Mouse (Mus musculus) cerebellum, postnatal 10 days (tissue): ENCODE measurements around the gene Scaper.

Source experiments
- DNase-seq, 2 experiments: peaks; one replicate each; pipeline ENCODE4 v3.0.0; 2021; ENCODE audit warnings: mixed read lengths in 2 of 2

Gene Scaper

DNA sequence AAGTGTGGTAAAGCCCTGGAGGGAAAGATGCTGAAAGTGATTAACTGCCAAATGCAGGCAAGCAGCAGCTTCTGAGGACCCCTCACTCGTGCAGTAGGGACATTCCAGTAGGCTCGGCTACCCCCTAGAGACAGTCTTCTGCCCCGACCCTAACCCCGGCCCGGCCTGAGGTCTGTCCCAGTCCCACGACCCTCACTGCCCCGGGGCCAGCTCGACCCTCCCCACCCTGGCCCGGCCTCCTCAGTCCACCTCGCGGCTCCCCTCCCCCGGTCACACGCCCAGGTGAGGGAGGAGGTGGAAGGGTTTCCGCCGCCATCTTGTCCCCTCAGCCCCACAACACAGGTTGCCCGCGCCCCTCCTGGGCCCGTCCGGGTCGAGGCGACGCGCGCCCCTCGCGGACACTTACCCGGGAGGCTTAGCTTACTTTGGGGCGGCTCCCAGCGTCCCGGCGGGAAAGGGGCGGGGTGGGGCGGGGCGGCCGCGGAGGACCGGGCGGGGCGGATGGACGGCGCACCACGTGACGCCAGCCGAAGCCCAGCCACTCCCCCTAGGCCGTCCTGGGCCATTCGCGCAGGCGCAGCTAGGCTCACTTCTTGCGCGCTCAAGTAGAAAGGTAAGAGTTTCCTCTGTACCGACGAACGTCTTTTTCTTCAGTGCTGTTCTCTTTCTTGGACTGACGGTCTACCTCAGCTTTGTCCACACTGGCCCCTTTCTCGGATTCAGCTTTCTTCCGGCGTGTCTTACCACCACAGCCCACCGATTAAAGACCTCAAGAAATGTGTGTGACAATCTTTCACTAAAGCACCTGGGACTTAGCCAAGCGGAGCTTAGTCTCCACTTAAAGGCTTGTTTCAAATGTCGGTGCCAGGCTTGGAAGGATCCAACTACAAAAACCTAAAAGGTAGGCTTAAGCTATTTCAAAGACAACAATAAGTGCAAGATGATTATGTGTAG lies at the start of gene Scaper:
Gene Scaper (minus strand): TSS at position 456 of the 954 bp plus-strand sequence.
- peak; percentile 94 to 96 for DNase-seq

DNA sequence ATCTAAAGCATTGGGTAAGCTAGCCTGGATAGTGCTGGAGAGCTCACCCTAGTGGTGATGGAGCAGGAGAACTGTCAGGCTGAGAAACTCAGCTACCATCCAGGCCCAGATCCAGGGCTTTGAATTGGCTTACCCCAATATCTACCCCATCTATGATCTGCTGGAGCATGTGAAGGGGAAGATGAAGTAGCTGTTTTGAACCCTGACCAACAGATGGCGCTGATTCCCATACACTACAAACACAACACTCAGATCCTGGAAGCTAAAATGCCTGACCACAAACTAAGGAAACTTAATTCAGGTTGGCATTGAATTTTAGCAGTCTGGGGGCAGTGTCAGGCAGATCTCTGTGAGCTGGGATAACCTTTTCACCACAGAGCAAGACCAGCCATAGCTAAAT lies 8.9 kb upstream of the Scaper start:
- peak; percentile 56 to 59 for DNase-seq

DNA sequence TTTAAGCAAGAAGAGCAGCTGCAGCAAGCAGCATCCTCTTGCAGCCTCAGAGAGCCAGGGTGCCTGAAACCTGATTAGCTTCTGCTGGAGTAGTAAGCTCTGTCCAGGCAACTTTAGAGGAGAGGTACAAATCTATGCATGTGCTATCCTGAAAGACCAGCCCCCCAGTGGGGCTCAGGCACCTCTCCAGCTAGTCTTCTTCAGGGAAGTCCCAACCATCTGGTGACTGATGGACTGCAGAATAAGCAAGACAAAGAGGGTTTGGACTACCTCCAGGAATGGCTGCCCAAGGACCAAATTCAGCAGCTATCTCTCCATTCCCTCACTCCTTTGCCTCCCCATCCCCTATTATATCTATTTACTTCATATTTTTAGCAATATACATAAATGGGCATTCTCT lies 3.4 kb upstream of the Scaper start:
- DNase-seq: peak; percentile 74 to 79

DNA sequence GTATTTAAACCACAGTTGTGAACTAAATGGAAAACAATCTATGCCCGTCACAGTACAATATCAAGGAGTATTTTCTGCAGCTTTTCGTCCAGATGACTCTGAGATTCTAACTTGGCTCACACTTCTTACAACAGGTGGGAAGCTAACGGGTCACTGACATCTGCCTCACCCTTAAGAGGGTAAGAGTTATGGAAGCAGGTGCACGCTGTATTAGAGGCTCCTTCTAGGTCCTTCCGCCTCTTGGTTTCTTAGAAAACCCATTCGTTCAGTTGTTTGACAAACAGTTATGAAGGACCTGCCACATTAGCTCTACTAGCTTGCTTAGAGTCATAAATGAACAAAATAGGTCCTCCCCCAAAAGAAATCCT lies 683 bp upstream of the Scaper start:
- peak; percentile 4 to 35 for DNase-seq

DNA sequence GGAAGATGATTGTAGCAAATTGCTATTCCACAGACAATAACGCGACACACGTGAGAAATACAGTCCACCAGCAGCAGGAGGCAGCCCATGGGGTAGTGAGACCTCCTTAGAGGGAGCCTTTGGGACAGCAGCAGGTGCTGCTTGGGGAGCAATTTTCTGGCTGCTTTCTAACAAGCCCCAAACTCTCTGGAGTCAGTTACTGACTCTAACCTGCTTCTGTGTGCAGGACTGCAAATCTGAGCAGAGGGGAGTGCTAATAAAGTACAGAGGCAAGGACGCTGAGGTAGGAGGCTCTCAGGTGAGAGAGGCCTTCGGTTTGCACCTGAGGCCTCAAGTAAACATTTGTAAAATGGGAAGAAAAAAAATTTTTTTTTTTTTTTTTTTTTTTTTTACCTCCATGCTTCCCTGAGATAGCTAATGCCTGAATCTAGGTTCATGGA lies 675 bp downstream of the Scaper start:
- DNase-seq: peak; percentile 20 to 38

DNA sequence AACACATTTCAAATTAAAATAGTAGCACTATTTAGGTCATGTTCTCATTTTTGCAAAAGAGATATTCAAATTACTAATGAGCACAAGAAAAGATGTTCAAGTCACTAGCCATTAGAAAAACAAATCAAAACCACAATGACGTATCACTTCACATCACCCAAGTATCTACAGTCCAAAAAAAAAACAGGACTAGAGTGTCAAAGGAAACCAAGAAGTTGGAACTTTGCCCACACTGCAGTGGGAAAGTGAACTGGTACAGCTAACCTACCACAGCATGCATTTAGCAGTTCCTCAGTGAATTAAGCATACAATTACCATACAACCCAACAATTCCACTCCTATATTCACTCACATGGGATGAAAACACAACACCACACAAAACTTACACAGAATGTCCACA lies 5.4 kb downstream of the Scaper start:
- DNase-seq: no peak

DNA sequence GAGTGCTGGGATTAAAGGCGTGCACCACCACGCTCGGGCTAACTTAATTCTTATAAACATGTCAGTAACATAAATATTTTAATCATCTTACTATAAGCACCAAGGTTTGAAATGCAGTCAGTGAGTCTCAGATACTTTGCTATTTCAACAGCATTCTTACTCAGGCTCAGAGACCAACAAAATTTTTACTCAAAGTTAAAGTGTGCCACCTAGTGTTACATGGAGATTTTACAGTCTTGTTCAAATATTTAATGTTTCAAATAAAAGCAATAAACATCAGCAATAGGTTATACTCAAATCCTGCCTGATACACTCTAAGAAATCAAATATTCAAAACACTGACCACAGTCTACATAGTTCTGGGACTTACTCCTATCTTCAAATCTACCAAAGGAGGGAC lies 19.3 kb downstream of the Scaper start:
- DNase-seq: peak in 1 of 2 experiments; percentile 60

DNA sequence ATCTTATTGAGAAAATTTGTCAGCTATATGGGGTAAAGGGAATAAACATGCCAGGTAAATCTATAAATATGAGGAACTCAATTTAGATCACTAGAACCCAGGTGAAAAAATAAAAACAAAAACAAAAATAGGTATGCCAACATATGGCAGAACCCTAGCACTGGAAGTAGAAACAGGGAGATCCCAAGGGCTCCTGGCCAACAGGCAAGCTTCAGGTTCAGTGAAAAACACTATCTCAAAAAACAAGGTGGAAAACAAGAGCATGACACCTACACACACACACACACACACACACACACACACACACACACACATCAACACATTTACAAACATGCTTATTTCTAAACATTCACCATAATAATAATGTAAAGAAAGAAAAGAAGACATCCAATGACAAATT lies 21.2 kb downstream of the Scaper start:
- peak in 1 of 2 experiments; percentile 6 for DNase-seq

DNA sequence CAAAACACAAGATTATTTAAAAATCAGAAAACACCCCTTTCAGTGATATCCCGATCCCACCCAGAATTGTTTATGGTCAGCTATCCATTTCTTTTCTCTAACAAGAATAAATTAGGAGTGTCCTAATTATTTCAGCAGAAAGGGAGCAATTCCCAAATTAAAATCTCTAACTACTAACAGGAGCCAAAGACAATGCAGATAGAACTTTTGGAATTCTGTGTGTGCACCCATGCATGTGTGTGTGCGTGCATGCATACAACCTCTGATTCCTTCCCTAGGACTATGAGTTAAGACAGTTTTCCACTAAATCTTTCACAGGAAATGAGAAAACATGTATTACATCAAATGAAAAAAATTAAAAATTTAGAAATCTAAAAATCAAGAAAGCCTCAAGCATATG lies 26.4 kb downstream of the Scaper start:
- no peak for DNase-seq

DNA sequence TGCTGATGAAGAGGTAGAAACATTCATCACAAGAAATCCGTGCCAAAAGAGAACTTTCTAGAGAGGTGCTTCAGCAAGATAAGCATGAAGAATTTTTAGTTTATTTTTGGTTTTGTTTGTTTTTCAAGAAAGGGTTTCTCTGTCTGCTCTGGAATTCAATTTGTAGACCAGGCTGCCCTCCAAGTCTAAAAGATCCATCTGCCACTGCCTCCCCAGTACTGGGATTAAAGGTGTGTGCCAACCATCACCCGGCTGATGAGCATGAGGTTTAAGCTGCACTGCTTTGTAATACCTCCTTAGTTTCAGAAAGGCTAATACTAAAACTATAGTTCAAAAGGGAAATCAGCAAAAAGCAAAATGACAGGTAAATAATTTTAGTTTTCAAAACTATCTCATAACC lies 35.0 kb downstream of the Scaper start:
- peak; percentile 27 to 46 for DNase-seq

DNA sequence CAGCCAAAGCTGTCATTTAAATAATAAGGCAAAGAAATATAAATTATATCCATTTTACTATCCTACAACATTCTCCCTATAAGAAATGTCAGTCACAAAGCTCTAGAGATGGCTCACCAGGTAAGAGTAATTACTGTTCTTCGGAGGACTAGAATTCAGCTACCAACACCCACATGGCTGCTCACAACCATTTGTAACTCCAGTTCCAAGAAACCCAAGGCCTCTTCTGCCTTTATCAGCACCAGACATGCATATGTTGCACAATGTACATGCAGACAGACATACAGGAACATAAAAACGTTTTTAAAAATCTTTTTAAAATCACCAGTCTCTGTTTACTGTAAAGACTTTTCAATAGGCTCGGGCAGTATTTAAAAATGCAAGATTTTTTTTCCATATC lies 36.3 kb downstream of the Scaper start:
- no peak for DNase-seq

DNA sequence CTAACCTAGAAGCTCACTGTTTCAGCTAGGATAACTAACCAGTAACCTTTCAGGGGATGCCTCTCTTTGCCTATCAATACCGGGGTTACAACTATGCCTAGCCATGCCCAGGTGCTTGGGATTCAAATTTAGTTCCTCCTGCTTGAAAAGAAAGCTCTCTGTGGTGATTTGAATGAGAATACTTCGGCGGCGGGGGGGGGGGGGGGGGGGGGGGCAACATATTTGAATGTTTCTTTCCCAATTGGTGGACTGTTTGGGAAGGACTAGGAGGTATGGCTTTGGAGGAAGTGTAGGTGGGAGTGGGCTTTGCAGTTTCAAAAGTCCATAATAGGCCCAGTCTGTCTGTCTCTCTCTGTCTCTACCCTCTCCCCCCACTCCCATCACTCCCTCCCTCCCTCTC lies 37.4 kb downstream of the Scaper start:
- DNase-seq: no peak

DNA sequence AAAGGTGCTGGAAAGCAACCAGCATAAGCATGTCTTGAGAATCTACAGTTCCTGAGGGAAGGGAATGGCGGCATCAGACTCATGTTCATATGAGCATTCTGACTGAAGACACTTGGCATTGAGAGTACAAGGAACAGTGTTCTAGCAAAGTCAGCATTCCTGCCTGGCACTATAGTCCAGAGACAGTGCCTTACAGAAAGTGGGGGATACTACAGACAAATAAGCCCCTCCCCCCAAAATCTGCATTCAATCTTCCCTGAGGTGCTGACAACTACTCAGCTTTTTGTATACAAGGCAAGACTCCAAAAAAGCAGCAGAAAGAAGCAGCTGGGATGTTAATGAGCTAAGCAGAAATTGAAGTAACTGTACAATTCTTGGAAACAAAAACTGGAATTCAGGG lies 59.9 kb downstream of the Scaper start:
- no peak for DNase-seq

DNA sequence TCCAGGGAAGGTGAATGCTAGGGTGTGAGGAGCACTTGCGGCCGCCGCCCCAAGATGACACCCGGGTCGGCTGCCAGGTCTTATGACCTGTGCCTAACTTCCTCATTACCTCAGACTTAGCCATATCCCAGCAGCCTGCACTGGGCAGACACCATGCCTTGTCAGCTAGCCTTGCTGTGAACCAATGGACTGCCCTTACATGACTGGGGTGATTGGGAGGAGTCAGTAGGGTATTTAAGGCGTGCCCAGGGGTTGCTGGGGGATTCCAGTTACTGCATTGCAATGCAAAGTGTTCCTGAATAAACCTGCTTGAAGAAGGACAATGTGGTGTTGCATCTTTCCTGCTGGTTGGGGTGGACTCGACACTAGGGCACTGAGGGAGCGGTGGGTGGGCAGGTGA lies 148.5 kb downstream of the Scaper start:
- DNase-seq: no peak

DNA sequence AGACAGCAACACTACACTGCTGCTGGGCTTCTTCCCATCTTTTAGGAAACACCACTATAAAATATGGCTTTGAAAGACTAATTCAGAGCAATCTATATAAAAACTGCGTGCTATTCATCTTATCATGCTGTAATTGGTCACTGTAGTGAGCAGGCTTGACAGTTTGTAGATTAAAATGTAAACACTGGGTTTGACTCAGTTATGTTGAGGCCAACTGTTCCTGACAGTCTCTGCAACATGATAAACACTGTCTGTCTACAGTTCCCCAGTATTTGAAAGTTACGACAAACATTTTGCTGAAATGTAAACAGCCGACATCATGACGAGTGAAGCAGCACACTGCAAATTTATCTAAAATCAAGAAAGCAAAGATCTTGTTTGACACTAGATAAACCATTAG lies 225.9 kb downstream of the Scaper start:
- no peak for DNase-seq

DNA sequence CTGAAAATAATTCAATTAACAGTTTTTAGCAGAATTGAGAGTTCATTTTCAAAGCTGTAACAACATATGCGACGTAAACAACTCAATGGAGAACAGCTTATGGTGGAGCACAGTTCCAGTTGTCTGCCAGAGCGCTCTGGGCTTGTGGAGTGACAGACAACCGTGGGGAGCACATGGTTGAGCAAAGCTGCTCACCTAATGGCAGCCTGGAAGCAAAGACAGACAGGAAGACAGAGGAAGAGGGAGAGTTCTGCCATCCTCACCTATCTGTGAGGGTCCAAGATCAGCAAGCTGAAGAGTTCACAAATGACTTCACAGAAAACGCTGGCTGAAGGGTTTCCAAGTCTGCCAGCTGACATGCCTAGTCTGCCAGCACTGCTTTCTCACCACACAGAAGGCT lies 227.4 kb downstream of the Scaper start:
- peak; percentile 23 to 34 for DNase-seq

DNA sequence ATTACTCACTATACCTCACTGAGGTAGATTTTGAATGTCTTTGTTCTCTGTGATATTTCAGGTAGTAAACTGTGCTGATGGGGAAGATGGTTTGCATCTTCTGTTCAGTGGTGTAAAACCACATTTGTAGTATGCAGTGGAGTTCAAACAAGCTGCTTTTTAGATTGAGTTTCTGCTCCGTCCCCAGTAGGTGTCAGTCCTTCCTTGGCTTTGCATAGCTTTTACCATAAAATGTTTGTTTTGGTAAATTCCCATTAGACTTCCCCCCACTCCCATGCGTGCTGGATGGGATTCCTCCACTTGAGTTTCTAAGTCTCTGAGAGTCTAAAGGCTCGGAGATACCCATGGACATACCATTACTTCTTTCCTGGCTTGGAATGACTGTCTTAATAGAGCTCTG lies 231.3 kb downstream of the Scaper start:
- DNase-seq: peak in 1 of 2 experiments; percentile 3

DNA sequence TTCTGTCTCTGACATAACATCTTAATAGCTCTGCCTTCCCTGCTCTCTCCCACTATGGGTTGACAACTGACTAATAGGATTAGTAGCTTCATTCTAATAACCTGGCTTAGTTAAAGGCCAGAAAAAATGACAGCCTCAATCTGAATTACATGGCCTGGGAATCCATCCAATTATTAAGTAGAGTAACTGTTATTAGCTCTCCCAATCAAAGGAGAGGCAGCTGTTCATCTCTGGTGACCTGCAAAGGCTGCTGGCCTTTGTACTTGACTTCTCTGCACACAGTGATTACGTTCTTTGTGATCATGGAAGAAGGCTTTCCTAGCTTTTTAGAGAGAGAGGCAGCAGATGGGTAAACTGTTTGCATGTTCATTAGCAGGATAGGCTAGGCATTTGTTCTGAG lies 242.6 kb downstream of the Scaper start:
- DNase-seq: peak in 1 of 2 experiments; percentile 5

DNA sequence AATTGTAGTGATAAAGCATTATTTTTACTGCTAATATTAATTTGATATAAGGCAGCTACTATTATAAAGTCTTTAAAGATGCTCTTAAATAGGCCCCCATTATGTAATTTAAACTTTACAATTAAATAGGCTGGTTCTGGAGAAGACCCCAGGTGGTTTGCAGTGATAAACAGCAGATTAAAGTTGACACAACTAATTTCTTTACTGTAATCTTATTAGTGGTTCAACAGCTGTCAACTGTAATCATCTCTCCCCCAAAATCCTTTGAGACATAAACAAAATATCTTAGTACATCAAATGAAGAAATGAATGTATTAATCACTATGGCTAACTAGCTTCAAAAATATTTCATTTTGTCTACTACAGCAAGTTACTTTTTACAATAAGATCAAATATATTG lies 260.8 kb downstream of the Scaper start:
- DNase-seq: no peak

DNA sequence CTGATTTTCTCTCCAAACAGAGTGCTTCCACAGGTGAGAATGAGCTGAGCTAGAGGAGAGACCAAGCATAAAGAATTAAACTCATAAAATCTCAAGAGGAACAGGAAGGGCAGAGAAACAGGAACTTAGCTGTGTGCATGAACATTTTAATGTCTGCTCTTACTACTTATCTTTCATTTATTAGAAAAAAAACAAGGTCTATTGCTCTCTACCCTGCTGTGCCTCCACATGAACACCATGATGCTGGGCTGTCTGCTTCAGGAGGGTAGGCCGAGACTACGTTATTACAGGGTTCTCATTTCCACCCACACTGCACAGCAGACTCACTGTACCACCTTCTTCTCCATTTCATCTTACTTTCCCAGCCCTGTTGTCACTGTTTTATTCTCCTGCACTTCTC lies 291.5 kb downstream of the Scaper start:
- DNase-seq: no peak

DNA sequence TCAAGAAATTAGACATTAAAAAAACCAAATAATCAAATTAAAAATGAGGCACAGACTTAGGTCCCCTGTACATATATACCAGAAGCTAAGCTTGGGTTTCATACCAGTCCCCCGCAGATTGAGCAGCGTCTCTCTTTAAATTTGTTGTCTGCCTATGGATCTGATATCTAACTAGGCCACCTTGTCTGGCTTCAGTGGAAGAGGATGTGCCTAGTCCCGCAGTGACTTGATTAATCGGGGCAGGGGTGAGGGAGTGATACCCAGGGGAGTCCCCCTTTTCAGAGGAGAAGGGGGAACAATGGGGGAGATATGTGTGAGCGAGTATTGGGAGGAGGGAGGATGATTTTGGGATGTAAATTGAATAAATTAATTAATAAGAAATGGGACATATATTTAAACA lies 310.9 kb downstream of the Scaper start:
- DNase-seq: no peak

DNA sequence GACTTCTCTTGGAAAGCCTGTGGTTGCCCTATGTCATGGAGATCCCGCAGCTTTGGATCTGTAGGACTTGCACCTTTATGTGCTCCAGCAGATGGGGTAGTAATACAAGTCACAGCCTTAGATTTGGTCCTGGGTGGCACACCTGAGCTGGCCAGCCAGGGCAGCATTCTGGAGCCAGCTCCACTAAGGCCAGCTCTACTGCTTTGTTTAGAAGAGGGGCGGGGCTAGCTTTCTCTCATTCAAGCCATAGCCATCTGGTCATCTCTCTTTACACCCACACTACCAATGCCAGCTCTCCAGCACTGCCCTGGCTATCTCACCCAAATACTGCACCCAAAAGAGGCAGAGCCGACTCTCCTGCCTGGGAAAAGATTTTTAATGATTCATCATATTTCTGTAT lies 323.2 kb downstream of the Scaper start:
- peak; percentile 72 to 74 for DNase-seq

DNA sequence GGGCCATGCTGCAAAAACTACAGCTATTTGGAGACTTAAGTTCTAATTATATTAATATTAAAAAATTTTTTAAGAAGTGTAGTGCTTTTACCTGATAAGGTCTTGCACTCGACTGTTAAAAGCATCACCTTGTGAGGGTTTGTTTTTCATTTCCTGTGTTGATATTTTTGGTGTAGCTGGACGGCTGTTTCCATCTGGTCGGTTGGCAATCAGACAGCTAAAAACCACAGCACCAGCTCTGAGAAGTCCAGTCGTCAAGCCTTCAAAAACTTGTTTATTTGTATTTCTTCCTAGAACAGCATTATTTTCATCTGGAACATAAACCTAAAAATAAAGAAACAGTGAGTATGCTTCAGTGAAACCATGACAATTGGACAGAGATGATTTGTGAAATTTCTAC lies 328.2 kb downstream of the Scaper start:
- DNase-seq: no peak

DNA sequence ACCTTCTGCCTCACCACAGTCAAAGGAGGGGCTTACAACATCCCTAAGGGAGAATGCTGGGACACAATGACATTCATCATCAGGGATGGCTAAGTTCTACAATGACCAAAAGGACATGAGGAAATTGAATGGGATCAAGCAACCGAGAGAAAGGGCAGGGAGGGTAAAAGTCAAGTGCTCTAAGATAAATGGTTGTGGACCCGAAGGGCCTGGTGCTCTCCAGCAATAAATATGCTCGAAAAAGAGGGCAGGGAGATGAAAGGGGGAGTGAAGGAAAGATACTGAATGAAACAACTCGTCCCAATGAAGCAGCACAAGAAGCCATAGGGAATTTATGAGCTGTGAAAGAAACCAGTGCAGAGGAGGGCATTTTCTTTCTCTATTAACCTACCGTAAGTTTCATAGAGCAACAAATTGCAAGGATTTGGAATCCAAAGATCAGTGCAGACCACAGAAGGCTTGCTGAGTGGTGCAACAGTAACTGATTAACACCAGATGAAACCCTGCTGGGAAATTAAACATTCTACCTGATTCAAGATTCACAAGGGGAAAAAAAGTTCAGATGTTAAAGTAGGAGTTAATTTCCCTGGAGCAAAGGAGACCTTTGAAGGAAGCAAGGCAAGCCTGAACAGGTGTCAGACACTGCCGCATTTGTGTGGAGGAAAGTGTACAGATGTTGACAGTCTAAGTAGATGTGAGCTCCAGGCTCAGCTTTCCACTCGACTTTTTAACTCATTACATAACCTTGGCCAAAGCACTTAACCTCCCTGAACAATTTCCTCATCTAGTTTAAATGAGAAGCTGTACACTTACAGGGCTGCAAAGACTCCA lies 329.0 kb downstream of the Scaper start:
- no peak for DNase-seq
